Mouse (Mus musculus): Measurements from ENCODE around the gene Mapk6. TPM values are rescaled to one million over a fixed set of nuclear protein-coding genes. Genes with fewer than 3 reads are reported as not detected.

Gene Mapk6
- total RNA-seq, 2 experiments from 2014 or later: 74.9 to 87.9 TPM

DNA sequence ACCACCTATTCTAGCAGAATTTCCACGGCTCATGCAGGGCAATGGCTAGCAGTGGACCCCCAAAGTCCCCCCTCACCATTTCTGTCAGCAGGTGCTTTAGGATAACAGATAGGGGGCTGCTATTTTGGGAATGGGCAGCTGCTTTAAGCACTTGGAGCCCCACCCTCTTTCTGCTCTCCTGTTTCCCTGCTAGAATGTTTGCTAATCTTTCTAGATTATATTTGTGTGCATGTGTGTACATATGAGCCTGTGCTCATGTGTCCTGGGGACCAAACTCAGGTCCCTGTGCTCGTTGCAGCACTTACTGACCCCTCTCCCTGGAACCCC lies 18.4 kb upstream of the Mapk6 start:
- no peak for DNase-seq (ENCODE audit: low spot score in 2 of 2)
- intact Hi-C loops (cut with DNase I): no loop called here

DNA sequence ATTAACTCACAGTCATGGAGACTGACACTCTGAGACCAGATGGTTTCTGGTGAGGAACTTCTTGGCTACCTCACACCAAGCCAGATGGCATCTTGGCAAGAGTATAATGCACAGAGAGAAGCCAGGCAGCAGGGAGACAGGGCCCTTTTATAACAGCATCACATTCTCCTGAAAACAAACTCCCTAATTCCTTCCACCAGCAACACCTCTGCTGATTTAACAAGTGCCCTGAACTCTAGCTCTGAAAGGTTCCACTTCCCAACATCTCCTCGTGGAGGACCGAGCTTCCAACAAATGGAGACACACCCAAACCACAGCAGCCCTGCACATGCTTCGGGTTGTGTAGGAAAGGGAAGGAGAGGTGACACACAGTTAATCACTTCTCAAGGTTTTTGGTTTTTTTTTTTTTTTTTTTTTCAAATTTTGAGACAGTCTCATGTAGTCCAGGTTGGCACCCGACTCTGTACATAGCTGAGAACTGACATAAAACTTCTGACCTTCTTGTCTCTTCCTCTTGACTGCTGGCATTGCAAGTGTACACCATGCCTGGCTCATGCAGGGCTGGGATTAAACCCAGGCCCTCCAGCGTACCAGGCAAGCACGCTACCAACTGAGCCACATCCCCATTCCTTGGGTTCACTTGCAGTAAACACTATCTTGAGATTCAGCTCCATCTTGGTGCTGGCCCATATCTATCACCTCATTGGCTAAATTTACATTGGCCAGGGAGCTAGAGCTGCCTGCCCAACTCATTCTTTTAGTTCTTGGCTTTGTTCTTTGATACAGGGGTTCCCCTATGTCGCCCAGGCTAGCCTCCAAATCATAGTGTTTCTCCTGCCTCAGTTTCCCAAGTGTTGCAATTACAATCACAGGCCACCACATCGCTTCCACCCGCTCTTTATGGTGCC lies 17.8 kb upstream of the Mapk6 start:
- peak in 1 of 2 experiments; percentile 54 for DNase-seq (ENCODE audit: low spot score in 2 of 2)

GRCm38 (mm10) chr9:75425796-75426391 lies 16.1 kb upstream of the Mapk6 start:
- no peak for DNase-seq (ENCODE audit: low spot score in 2 of 2)
- intact Hi-C loops (cut with DNase I): no loop called here

More for the DNA sequence above, 17.8 kb upstream of the Mapk6 start:
- intact Hi-C loops (cut with DNase I): no loop called here

DNA sequence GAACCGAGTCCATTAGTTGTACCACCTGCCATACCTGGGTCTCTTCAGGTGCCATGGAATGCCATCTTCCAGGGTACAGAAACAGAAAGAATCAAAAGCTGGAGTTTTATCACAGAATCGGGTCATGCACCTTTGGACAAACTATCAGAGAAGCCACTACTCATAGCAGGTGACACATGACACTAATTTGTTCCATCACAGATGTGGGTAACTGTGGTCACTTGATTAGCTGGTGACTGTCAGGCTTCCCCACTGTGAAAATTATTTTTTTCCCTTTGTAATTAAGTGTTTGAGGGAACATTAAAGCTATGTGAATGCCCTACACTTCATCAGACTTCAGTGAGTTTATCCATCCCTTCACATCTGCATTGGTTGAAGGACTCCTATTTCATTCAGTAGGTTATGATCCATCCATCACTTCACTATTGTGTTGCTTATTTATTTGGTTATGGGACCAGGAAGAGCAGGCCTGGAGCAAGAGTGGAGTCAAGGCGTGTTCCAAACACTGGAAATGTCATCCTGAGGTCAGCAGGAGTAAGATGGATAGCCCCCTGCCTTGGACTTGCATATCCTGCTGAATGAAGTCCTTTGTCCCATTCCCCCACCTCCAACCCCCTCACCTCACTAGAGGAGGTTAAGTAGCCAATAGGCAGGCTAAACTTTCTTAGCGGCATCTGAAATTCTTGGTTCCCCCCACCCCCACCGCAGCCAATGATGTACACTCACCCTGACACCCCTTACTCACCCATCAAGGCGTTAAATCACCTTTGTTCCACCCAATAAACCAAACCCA lies 14.7 kb upstream of the Mapk6 start:
- intact Hi-C loops (cut with DNase I): no loop called here
- no peak for DNase-seq (ENCODE audit: low spot score in 2 of 2)

DNA sequence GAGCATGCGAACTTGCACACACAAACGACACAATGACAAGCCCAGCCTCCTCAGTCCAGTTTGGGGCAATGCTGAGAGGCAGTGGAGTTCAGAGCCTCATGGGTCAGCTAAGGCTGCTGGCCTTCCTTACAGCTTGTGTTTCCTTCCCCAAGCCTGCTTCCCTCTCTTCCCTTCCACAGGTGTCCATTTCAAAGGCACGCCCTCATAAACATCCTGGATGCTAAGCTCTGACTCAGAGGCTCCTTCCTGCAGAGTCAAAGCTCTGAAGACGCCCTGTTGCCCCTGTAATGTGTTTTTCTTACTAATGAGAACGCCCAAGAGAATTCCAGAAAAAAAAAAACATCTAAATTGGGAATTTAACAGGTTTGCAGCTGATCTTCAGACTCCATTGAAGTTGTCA lies 13.9 kb upstream of the Mapk6 start:
- DNase-seq (ENCODE audit: low spot score in 2 of 2): no peak
- intact Hi-C loops (cut with DNase I): no loop called here

DNA sequence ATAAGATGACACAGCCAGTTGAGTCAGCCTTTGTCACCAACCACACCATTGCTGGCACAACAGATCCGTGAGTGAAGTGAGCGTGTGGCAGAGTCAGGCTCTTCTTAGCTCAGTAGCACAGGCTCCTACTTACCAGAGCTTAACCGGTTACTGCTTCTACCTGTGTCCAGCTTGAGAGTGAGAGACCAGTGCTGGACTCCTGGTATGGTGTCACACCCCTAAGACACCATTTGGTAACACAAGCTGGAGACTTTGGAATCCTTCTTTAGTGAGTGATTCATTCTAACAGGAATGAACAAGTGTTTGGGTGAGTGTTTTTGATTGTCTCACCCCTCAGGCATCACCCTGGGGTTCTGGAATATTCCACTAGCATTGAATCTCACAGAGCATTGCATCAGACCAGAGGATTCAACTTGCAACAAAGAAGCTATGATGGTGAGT lies 12.5 kb upstream of the Mapk6 start:
- intact Hi-C loops (cut with DNase I): no loop called here

GRCm38 (mm10) chr9:75414204-75414603 lies 4.4 kb upstream of the Mapk6 start:
- intact Hi-C loops (cut with DNase I): no loop called here
- DNase-seq (ENCODE audit: low spot score in 2 of 2): no peak

More for the DNA sequence above, 12.5 kb upstream of the Mapk6 start:
- DNase-seq (ENCODE audit: low spot score in 2 of 2): no peak

DNA sequence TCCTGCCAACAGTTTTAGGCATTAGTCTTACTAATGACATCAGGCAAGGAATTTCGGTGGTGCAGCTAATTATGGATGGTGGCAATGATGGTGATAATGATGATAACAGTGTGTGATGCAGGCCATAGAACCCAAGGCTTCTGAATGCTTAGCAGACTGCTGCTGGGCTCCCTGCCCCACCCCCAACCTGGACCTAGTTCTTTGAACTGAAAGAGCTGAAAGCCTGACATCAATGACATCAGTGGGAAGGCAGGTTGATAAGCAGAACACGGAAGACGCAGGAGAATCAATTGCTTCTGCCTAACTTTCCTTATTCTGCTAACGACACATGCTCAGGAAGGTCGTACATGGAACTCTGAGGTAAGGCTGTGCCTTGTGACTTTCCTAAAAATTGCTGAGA lies 3.4 kb upstream of the Mapk6 start:
- intact Hi-C loops (cut with DNase I): no loop called here
- DNase-seq (ENCODE audit: low spot score in 2 of 2): no peak

DNA sequence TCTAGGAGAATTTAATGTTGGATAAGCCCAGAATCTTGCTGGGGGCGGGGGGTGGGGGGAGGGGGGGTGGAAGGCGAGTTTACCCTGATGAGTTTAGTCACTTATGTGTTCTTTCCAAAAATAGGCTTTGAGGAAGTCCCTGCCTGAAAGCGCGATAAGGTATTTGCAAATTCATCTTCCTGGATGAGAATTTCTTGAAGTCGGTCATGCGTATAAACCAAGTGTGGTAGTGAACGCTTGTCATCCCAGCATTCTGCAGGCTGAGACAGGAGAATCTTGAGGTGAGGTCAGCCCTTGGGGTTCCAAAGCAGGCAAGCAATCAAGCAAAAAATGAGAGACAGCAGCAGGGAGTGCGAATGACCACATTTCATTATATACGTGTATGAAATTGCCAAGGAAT lies 1.8 kb upstream of the Mapk6 start:
- DNase-seq (ENCODE audit: low spot score in 2 of 2): no peak
- intact Hi-C loops (cut with DNase I): no loop called here

GRCm38 (mm10) chr9:75410868-75411487 lies 1.2 kb upstream of the Mapk6 start:
- no peak for DNase-seq (ENCODE audit: low spot score in 2 of 2)
- intact Hi-C loops (cut with DNase I): no loop called here

DNA sequence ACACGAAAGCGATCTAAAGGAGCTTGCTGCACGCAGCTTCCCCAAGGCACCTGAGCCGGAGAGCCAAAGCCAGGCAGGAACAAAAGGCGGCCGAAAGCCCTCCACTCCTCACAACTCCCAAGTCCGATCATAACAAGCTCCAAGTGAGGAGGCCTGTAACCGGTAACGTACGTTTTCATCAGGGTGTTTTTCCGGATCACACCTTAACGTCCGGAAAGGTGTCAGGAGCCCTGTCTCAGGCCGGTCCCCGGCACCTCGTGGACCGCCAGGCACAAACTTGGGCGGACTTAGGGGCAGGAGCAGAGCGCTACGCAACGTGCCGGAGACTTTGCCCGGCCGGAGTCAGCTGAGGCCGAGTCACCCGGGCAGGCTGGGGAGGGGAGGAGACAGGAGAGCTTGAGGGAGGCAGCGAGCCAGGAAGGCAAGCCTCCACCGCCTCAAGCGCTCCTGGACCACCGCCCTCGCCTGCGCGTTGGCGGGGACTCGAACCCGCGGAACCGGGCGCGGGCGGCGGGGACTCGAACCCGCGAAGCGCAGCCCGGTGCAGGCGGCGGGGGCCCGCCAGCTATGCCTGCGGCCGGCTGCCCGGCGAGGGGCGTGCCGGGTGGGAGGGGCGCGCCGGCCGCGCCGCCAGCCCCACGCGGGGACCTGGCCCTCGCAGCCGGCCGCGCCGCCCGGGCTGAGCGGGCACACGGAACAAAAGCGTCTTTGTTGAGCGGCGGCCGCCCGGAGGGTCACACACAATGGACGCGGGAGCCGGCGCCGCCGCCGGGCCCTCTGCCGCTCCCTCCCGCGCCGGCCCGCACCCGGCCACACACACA lies 564 bp downstream of the Mapk6 start:
- peak; percentile 47 to 60 for DNase-seq (ENCODE audit: low spot score in 2 of 2)
- intact Hi-C loops (cut with DNase I): loop anchor here (1.0 to 5.0 kb wide), 2 partner anchors 32 to 97 kb away; partner anchors contain the start of gene Leo1

DNA sequence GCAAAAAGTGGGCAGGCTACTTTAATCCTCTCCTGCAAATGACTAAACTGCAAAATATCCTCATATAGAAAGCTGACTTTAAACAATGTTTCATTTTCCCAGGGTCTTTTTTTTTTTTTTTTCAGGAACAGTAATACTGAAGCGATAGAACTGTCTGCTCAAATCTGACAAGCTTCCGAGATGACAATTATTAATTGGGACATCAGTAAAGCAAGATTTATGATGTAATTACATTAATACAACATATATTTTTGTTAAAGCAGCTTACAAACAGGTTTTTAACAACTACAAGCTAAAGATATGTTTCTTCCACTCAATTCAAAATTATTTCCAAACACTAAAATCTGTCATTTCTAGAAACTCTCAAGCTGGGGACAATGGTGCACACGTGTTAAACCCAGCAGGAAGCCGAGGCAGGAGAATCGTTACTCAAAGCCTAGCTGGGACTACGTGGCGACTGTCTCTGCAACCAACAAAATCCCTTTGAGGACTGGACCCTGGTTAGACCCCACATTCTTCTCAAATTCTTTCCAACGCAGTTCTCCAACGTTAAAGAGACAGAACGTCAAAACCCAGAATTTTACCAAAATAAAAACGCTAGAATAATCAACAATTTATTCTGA lies 1.5 kb downstream of the Mapk6 start:
- intact Hi-C loops (cut with DNase I): loop anchor here (5.0 kb wide), 1 partner anchor 96 kb away; no protein-coding TSS in a partner anchor
- no peak for DNase-seq (ENCODE audit: low spot score in 2 of 2)

GRCm38 (mm10) chr9:75407803-75408202 lies 2.0 kb downstream of the Mapk6 start:
- DNase-seq (ENCODE audit: low spot score in 2 of 2): peak; percentile 47 to 52
- intact Hi-C loops (cut with DNase I): loop anchor here (5.0 kb wide), 1 partner anchor 96 kb away; no protein-coding TSS in a partner anchor

GRCm38 (mm10) chr9:75406121-75406520 lies 3.7 kb downstream of the Mapk6 start:
- intact Hi-C loops (cut with DNase I): loop anchor here (5.0 kb wide), 1 partner anchor 94 kb away; no protein-coding TSS in a partner anchor
- no peak for DNase-seq (ENCODE audit: low spot score in 2 of 2)

GRCm38 (mm10) chr9:75403520-75403919 lies 6.3 kb downstream of the Mapk6 start:
- intact Hi-C loops (cut with DNase I): no loop called here
- DNase-seq (ENCODE audit: low spot score in 2 of 2): no peak

GRCm38 (mm10) chr9:75401593-75402504 lies 8.0 kb downstream of the Mapk6 start:
- DNase-seq (ENCODE audit: low spot score in 2 of 2): no peak
- intact Hi-C loops (cut with DNase I): no loop called here

DNA sequence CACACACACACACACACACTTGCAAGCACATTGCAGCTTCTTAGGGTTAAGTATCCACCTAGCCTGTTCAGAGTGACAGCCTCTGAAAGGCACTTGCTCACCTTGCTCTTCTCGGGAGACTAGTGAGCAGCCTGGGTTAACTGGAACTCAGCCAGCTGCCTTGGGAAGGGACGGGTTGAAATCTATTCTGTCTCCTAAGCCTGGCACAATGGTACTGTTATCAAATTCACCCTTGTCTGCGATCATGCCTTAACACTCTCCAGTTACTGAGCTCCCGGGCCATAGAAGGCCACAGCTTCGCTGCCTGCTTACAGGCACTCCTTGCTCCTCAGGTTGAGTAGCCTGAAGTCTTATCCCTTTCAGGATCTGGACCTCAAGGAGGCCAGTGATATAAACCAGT lies 9.2 kb downstream of the Mapk6 start:
- intact Hi-C loops (cut with DNase I): no loop called here
- DNase-seq (ENCODE audit: low spot score in 2 of 2): no peak
